Mouse (Mus musculus): ENCODE results near the gene Angptl3.
A peak's percentile ranks its signal among the peaks of the same experiment; 100 is the strongest.

The Angptl3 gene

GRCm38 (mm10) chr4:99030686-99031085 lies at the start of gene Angptl3:
Angptl3 (plus strand) TSS chr4:99030954.
- no peak for DNase-seq (ENCODE audit: low read depth, low spot score)

GRCm38 (mm10) chr4:98984701-98985100 lies 46.1 kb upstream of the Angptl3 start:
- no peak for DNase-seq (ENCODE audit: low read depth, low spot score)

GRCm38 (mm10) chr4:98993491-98993890 lies 37.3 kb upstream of the Angptl3 start:
- no peak for DNase-seq (ENCODE audit: low read depth, low spot score)

GRCm38 (mm10) chr4:99005574-99005973 lies 25.2 kb upstream of the Angptl3 start:
- DNase-seq (ENCODE audit: low read depth, low spot score) = no peak

GRCm38 (mm10) chr4:99006319-99006718 lies 24.4 kb upstream of the Angptl3 start:
- DNase-seq (ENCODE audit: low read depth, low spot score) = no peak

GRCm38 (mm10) chr4:99011039-99011438 lies 19.7 kb upstream of the Angptl3 start:
- no peak for DNase-seq (ENCODE audit: low read depth, low spot score)

GRCm38 (mm10) chr4:99022221-99022620 lies 8.5 kb upstream of the Angptl3 start:
- peak; percentile 1 for DNase-seq (ENCODE audit: low read depth, low spot score)

GRCm38 (mm10) chr4:99028377-99028776 lies 2.4 kb upstream of the Angptl3 start:
- no peak for DNase-seq (ENCODE audit: low read depth, low spot score)

GRCm38 (mm10) chr4:99032921-99033320 lies 2.2 kb downstream of the Angptl3 start:
- DNase-seq (ENCODE audit: low read depth, low spot score) = no peak

- no peak for DNase-seq (ENCODE audit: low read depth, low spot score)
These were observed 14.1 kb downstream of the Angptl3 start for GRCm38 (mm10) chr4:99044854-99045253.

GRCm38 (mm10) chr4:99046471-99046870 lies 15.7 kb downstream of the Angptl3 start:
- no peak for DNase-seq (ENCODE audit: low read depth, low spot score)

- DNase-seq (ENCODE audit: low read depth, low spot score) = no peak
These were observed 17.8 kb downstream of the Angptl3 start for GRCm38 (mm10) chr4:99048581-99048980.

- no peak for DNase-seq (ENCODE audit: low read depth, low spot score)
These were observed 33.8 kb downstream of the Angptl3 start for GRCm38 (mm10) chr4:99064524-99064923.

- DNase-seq (ENCODE audit: low read depth, low spot score) = no peak
These were observed 38.1 kb downstream of the Angptl3 start for GRCm38 (mm10) chr4:99068806-99069205.

- no peak for DNase-seq (ENCODE audit: low read depth, low spot score)
These were observed 47.3 kb downstream of the Angptl3 start for GRCm38 (mm10) chr4:99078005-99078404.

- no peak for DNase-seq (ENCODE audit: low read depth, low spot score)
These were observed 50.4 kb downstream of the Angptl3 start for GRCm38 (mm10) chr4:99081169-99081568.

GRCm38 (mm10) chr4:99083862-99084261 lies 53.1 kb downstream of the Angptl3 start:
- DNase-seq (ENCODE audit: low read depth, low spot score) = no peak

- no peak for DNase-seq (ENCODE audit: low read depth, low spot score)
These were observed 57.2 kb downstream of the Angptl3 start for GRCm38 (mm10) chr4:99087760-99088485.

GRCm38 (mm10) chr4:99091151-99091701 lies 60.5 kb downstream of the Angptl3 start:
- DNase-seq (ENCODE audit: low read depth, low spot score) = no peak

GRCm38 (mm10) chr4:99091777-99092176 lies 61.0 kb downstream of the Angptl3 start:
- DNase-seq (ENCODE audit: low read depth, low spot score) = no peak
